19 mouse cellular contexts compared by ENCODE assay signal in the genomic region with DNA sequence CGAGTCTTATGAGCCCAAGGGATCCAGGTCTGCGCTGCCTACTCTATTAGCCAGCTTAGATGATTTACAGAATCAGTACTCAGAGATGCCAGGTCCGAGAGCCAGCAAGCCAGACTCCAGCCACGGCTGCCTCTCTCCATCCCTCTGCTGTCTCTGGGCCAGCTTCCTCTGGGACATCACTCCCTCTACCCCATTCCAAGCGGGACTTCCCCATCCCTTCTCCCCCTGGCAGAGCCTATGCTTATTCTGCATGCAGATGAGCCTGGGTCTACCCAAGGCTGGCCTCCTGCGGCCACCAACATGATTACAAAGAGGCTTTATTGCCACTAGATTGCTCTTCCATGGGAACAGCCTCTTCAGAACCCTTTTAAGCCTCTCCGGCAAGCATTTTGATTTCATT.
DNase-seq lines count a peak whose midpoint lies in the region; ATAC-seq and TF ChIP-seq lines count a peak whose summit lies in the region.
"Had no signal": no experiment of that assay in that cellular context is flagged by ENCODE, and none has a peak within 500 bp of the region (broad histone marks: within the 10 kb centered on the region; RNA-seq: fewer than 3 reads in every experiment).

No protein-coding gene starts in this region.

- no peak overlapping the region for H3K27ac ChIP-seq in forebrain, postnatal 0 days (ENCODE audit: low read depth, low read length)
- no peak overlapping the region for H3K27ac ChIP-seq in forebrain, embryonic 13.5 days
- no peak overlapping the region for H3K27ac ChIP-seq in neural tube, embryonic 12.5 days
- no peak overlapping the region for H3K27ac ChIP-seq in hindbrain, embryonic 16.5 days (ENCODE audit: low read depth, low read length)
- H3K27ac ChIP-seq in kidney, embryonic 15.5 days: no peak overlapping the region
- H3K27ac ChIP-seq: forebrain, embryonic 12.5 days; gastrocnemius, adult 2 months; limb, embryonic 13.5 days; liver, embryonic 14.5 days; stomach, embryonic 15.5 days had no signal

- 42% methylated on average over 7 of the region's 7 CpGs for WGBS in forebrain, postnatal 0 days
- WGBS in forebrain, embryonic 13.5 days: 55% methylated on average over 7 of the region's 7 CpGs
- 18% methylated on average over 7 of the region's 7 CpGs for WGBS in neural tube, embryonic 12.5 days
- WGBS in hindbrain, embryonic 16.5 days: 28% methylated on average over 7 of the region's 7 CpGs
- WGBS in kidney, embryonic 15.5 days: 38% methylated on average over 7 of the region's 7 CpGs

- no peak overlapping the region for H3K4me2 ChIP-seq in forebrain, postnatal 0 days (ENCODE audit: low read depth)
- H3K4me2 ChIP-seq in forebrain, embryonic 13.5 days: no peak overlapping the region
- 0 out of 2 replicates have a peak overlapping the region, but pooled peaks have one; percentile 14 for H3K4me2 ChIP-seq in neural tube, embryonic 12.5 days (replicated peaks)
- no peak overlapping the region for H3K4me2 ChIP-seq in hindbrain, embryonic 16.5 days (ENCODE audit: low read length)
- H3K4me2 ChIP-seq in kidney, embryonic 15.5 days: no peak overlapping the region
- H3K4me2 ChIP-seq: forebrain, embryonic 12.5 days; limb, embryonic 13.5 days; stomach, embryonic 15.5 days had no signal

- DNase-seq in forebrain, postnatal 0 days: peak; percentile 16
- no peak for DNase-seq in neural tube, embryonic 10.5 days (ENCODE audit: extremely low spot score, low spot score)
- no peak for DNase-seq in kidney, adult 11 months
- DNase-seq: adrenal gland, postnatal 36 days; gastrocnemius, adult 2 months; kidney, adult 18-20 months; kidney, postnatal 14 days; layer of hippocampus, adult 9-11 months; right cerebral cortex, adult 18-20 months; spleen, adult 18-20 months; thymus, adult 2 months had no signal

- no peak overlapping the region for H3K9ac ChIP-seq in forebrain, postnatal 0 days
- no peak overlapping the region for H3K9ac ChIP-seq in forebrain, embryonic 13.5 days
- no peak overlapping the region for H3K9ac ChIP-seq in neural tube, embryonic 12.5 days
- no peak overlapping the region for H3K9ac ChIP-seq in hindbrain, embryonic 16.5 days (ENCODE audit: low read depth, low read length)
- no peak overlapping the region for H3K9ac ChIP-seq in kidney, embryonic 15.5 days
- H3K9ac ChIP-seq: forebrain, embryonic 12.5 days; limb, embryonic 13.5 days; liver, embryonic 14.5 days; stomach, embryonic 15.5 days had no signal

- H3K27me3 ChIP-seq in forebrain, postnatal 0 days (ENCODE audit: insufficient read depth, low read length): no peaks in the 10 kb centered on the region
- H3K27me3 ChIP-seq in forebrain, embryonic 13.5 days: no peaks in the 10 kb centered on the region; the same call in 1 of the 2 replicates
- no peaks in the 10 kb centered on the region for H3K27me3 ChIP-seq in neural tube, embryonic 12.5 days (replicated peaks)
- no peaks in the 10 kb centered on the region for H3K27me3 ChIP-seq in hindbrain, embryonic 16.5 days (replicated peaks; ENCODE audit: control insufficient read depth, insufficient read depth, low read length)
- H3K27me3 ChIP-seq in kidney, embryonic 15.5 days: no peaks in the 10 kb centered on the region
- H3K27me3 ChIP-seq: forebrain, embryonic 12.5 days; limb, embryonic 13.5 days; stomach, embryonic 15.5 days had no signal

- peak; percentile 51 for ATAC-seq in forebrain, postnatal 0 days
- no peak for ATAC-seq in forebrain, embryonic 13.5 days
- no peak for ATAC-seq in neural tube, embryonic 12.5 days (ENCODE audit: low FRiP score, low read depth)
- peak; percentile 88 for ATAC-seq in hindbrain, embryonic 16.5 days
- no peak for ATAC-seq in kidney, embryonic 15.5 days (replicated peaks; ENCODE audit: low FRiP score)

- H3K9me3 ChIP-seq in forebrain, postnatal 0 days (ENCODE audit: low read length): no peaks in the 10 kb centered on the region
- H3K9me3 ChIP-seq in forebrain, embryonic 13.5 days (replicated peaks): no peaks in the 10 kb centered on the region
- no peaks in the 10 kb centered on the region for H3K9me3 ChIP-seq in neural tube, embryonic 12.5 days
- no peaks in the 10 kb centered on the region for H3K9me3 ChIP-seq in hindbrain, embryonic 16.5 days (ENCODE audit: control insufficient read depth, low read length)
- no peaks in the 10 kb centered on the region for H3K9me3 ChIP-seq in kidney, embryonic 15.5 days (replicated peaks)
- H3K9me3 ChIP-seq: forebrain, embryonic 12.5 days; limb, embryonic 13.5 days; stomach, embryonic 15.5 days had no signal

- H3K36me3 ChIP-seq in forebrain, postnatal 0 days (ENCODE audit: insufficient read depth): no peaks in the 10 kb centered on the region
- no peaks in the 10 kb centered on the region for H3K36me3 ChIP-seq in forebrain, embryonic 13.5 days (ENCODE audit: poor library complexity, severe bottlenecking)
- no peaks in the 10 kb centered on the region for H3K36me3 ChIP-seq in neural tube, embryonic 12.5 days
- H3K36me3 ChIP-seq in hindbrain, embryonic 16.5 days (ENCODE audit: control insufficient read depth, insufficient read depth, low read length): no peaks in the 10 kb centered on the region
- H3K36me3 ChIP-seq in kidney, embryonic 15.5 days: no peaks in the 10 kb centered on the region
- H3K36me3 ChIP-seq: forebrain, embryonic 12.5 days; limb, embryonic 13.5 days; stomach, embryonic 15.5 days had no signal

- 0 out of 2 replicates have a peak, but pooled peaks have one; percentile 11 for TF ChIP-seq CTCF in forebrain, postnatal 0 days (IDR thresholded peaks at IDR 0.05; ENCODE audit: low read depth)

- H3K4me3 ChIP-seq in forebrain, postnatal 0 days (ENCODE audit: low read depth, low read length): no peak overlapping the region
- no peak overlapping the region for H3K4me3 ChIP-seq in forebrain, embryonic 13.5 days
- no peak overlapping the region for H3K4me3 ChIP-seq in neural tube, embryonic 12.5 days
- no peak overlapping the region for H3K4me3 ChIP-seq in hindbrain, embryonic 16.5 days (ENCODE audit: low read length)
- no peak overlapping the region for H3K4me3 ChIP-seq in kidney, embryonic 15.5 days (replicated peaks)
- H3K4me3 ChIP-seq: forebrain, embryonic 12.5 days; gastrocnemius, adult 2 months; limb, embryonic 13.5 days; stomach, embryonic 15.5 days had no signal

- no peaks in the 10 kb centered on the region for H3K4me1 ChIP-seq in forebrain, postnatal 0 days (ENCODE audit: insufficient read depth)
- H3K4me1 ChIP-seq in forebrain, embryonic 13.5 days: peaks cover 7% of the 10 kb centered on the region; the same call in 1 of the 2 replicates
- peaks cover 20% of the 10 kb centered on the region for H3K4me1 ChIP-seq in neural tube, embryonic 12.5 days
- peaks cover 6% of the 10 kb centered on the region; the same call in 1 of the 2 replicates for H3K4me1 ChIP-seq in hindbrain, embryonic 16.5 days (ENCODE audit: control insufficient read depth, insufficient read depth, low read depth, low read length)
- peaks cover 21% of the 10 kb centered on the region for H3K4me1 ChIP-seq in kidney, embryonic 15.5 days
- H3K4me1 ChIP-seq: limb, embryonic 13.5 days; stomach, embryonic 15.5 days had no signal

Comparison
In these comparisons a context has a peak if more than half of its experiments do, and no peak if none do; other contexts are left out.
1. ATAC-seq: peak in forebrain, postnatal 0 days (single experiment) and hindbrain, embryonic 16.5 days (single experiment); none in forebrain, embryonic 13.5 days (single experiment), neural tube, embryonic 12.5 days (single experiment) and kidney, embryonic 15.5 days (single experiment).